Mouse (Mus musculus): ENCODE measurements at regions not wholly inside any gene's neighbourhood (a gene's known extent, or its start where the extent isn't known, plus 50 kb on each side); places are given as distances from the start of the nearest gene placed in this dataset.

DNA sequence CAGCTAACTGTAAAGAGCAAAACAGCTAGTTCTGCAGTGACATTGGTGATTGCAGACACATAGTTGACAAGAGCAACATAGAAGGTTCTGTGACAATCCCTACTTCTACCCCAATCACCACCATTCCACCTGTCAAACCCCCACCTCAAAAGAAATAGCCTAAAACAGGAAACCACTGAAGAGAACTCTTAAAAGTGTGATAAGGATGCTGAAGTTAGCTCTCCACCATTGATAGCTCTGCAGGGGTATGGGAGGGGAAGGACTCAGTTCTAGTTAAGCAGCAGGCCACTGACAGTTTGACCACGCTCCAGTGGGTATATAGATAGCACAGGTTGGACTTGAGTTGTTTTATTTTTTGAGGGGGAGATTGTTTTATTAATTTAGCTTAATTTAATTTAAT, 98.7 kb upstream of the Tbl1xr1 start:
- TF ChIP-seq CTCF (IDR thresholded peaks at IDR 0.05; ENCODE audit: low read depth, low read length) (no peak), POLR2A (IDR thresholded peaks at IDR 0.05; ENCODE audit: borderline replicate concordance, low read depth, low read length) (no peak)
